Mouse (Mus musculus): ENCODE results near the gene Slco2b1. TPM values are rescaled to one million over a fixed set of nuclear protein-coding genes. Genes with fewer than 3 reads are reported as not detected.
"Not testable (repeated sequence)": the region's sequence is repeated elsewhere in the genome, so short reads cannot be mapped to it uniquely, and the experiment has no call there.

The Slco2b1 gene
- total RNA-seq, 1 experiment from 2014 or later = not detected

GRCm38 (mm10) chr7:99695471-99696057, 15.6 kb downstream of the Slco2b1 start:
- ATAC-seq (ENCODE audit: extremely low read depth, insufficient number of reproducible peaks, low FRiP score, poor library complexity, severe bottlenecking) = no peak

GRCm38 (mm10) chr7:99694424-99694823, 16.7 kb downstream of the Slco2b1 start:
- ATAC-seq (ENCODE audit: extremely low read depth, insufficient number of reproducible peaks, low FRiP score, poor library complexity, severe bottlenecking) = not testable (repeated sequence)

GRCm38 (mm10) chr7:99693976-99694375, 17.2 kb downstream of the Slco2b1 start:
- no peak for ATAC-seq (ENCODE audit: extremely low read depth, insufficient number of reproducible peaks, low FRiP score, poor library complexity, severe bottlenecking)

GRCm38 (mm10) chr7:99693387-99693786, 17.8 kb downstream of the Slco2b1 start:
- no peak for ATAC-seq (ENCODE audit: extremely low read depth, insufficient number of reproducible peaks, low FRiP score, poor library complexity, severe bottlenecking)

GRCm38 (mm10) chr7:99692396-99692795, 18.7 kb downstream of the Slco2b1 start:
- ATAC-seq (ENCODE audit: extremely low read depth, insufficient number of reproducible peaks, low FRiP score, poor library complexity, severe bottlenecking) = no peak

- ATAC-seq (ENCODE audit: extremely low read depth, insufficient number of reproducible peaks, low FRiP score, poor library complexity, severe bottlenecking) = no peak
These were observed 20.3 kb downstream of the Slco2b1 start for GRCm38 (mm10) chr7:99690819-99691218.

- ATAC-seq (ENCODE audit: extremely low read depth, insufficient number of reproducible peaks, low FRiP score, poor library complexity, severe bottlenecking) = no peak
These were observed 27.1 kb downstream of the Slco2b1 start for GRCm38 (mm10) chr7:99684086-99684485.

- ATAC-seq (ENCODE audit: extremely low read depth, insufficient number of reproducible peaks, low FRiP score, poor library complexity, severe bottlenecking) = no peak
These were observed 30.4 kb downstream of the Slco2b1 start for GRCm38 (mm10) chr7:99680771-99681170.

GRCm38 (mm10) chr7:99674890-99675289, 36.2 kb downstream of the Slco2b1 start:
- no peak for ATAC-seq (ENCODE audit: extremely low read depth, insufficient number of reproducible peaks, low FRiP score, poor library complexity, severe bottlenecking)

GRCm38 (mm10) chr7:99674209-99674608, 36.9 kb downstream of the Slco2b1 start:
- 0 out of 2 replicates have a peak, but pooled peaks have one; percentile 6 for ATAC-seq (ENCODE audit: extremely low read depth, insufficient number of reproducible peaks, low FRiP score, poor library complexity, severe bottlenecking)

GRCm38 (mm10) chr7:99673188-99673587, 38.0 kb downstream of the Slco2b1 start:
- no peak for ATAC-seq (ENCODE audit: extremely low read depth, insufficient number of reproducible peaks, low FRiP score, poor library complexity, severe bottlenecking)

GRCm38 (mm10) chr7:99671544-99672435, 39.4 kb downstream of the Slco2b1 start:
- no peak for ATAC-seq (ENCODE audit: extremely low read depth, insufficient number of reproducible peaks, low FRiP score, poor library complexity, severe bottlenecking)

GRCm38 (mm10) chr7:99670915-99671314, 40.2 kb downstream of the Slco2b1 start:
- ATAC-seq (ENCODE audit: extremely low read depth, insufficient number of reproducible peaks, low FRiP score, poor library complexity, severe bottlenecking) = no peak

GRCm38 (mm10) chr7:99668802-99669201, 42.3 kb downstream of the Slco2b1 start:
- no peak for ATAC-seq (ENCODE audit: extremely low read depth, insufficient number of reproducible peaks, low FRiP score, poor library complexity, severe bottlenecking)

GRCm38 (mm10) chr7:99667096-99667495, 44.0 kb downstream of the Slco2b1 start:
- ATAC-seq (ENCODE audit: extremely low read depth, insufficient number of reproducible peaks, low FRiP score, poor library complexity, severe bottlenecking) = no peak

GRCm38 (mm10) chr7:99665731-99666452, 45.2 kb downstream of the Slco2b1 start:
- no peak for ATAC-seq (ENCODE audit: extremely low read depth, insufficient number of reproducible peaks, low FRiP score, poor library complexity, severe bottlenecking)

- ATAC-seq (ENCODE audit: extremely low read depth, insufficient number of reproducible peaks, low FRiP score, poor library complexity, severe bottlenecking) = no peak
These were observed 46.3 kb downstream of the Slco2b1 start for GRCm38 (mm10) chr7:99664571-99665485.

GRCm38 (mm10) chr7:99663507-99664220, 47.5 kb downstream of the Slco2b1 start:
- ATAC-seq (ENCODE audit: extremely low read depth, insufficient number of reproducible peaks, low FRiP score, poor library complexity, severe bottlenecking) = no peak

Measured in neutrophil, adult 5-6 weeks (primary cell).